Mouse (Mus musculus) neural tube, embryonic 14.5 days (tissue): ENCODE data around the gene 4930404N11Rik. TPM values are rescaled to one million over a fixed set of nuclear protein-coding genes. Genes with fewer than 3 reads are reported as not detected.

ENCODE experiments used
- ATAC-seq: fragments of 200-750 bp; cut with Nextera tagmentation; 2 replicates; pipeline ENCODE4 v1.8.0; 2017; ENCODE audit warnings: low read depth, mild to moderate bottlenecking, moderate TSS enrichment, moderate library complexity
- H3K27ac ChIP-seq: fragments of 300-500 bp; sonication (generic); 2 replicates; pipeline ENCODE4 v1.5.1; 2014; ENCODE audit warnings: low read depth, mild to moderate bottlenecking, control low read depth, low read length, moderate library complexity, mixed read lengths
- H3K27me3 ChIP-seq: fragments of 300-500 bp; sonication (generic); 2 replicates; pipeline ENCODE4 v1.6.1; 2014; ENCODE audit warnings: low read length; ENCODE audit not compliant: control insufficient read depth, insufficient read depth
- H3K36me3 ChIP-seq: fragments of 300-500 bp; sonication (generic); 2 replicates; pipeline ENCODE4 v1.6.1; 2014; ENCODE audit warnings: low read length, mixed read lengths; ENCODE audit not compliant: control insufficient read depth, insufficient read depth
- H3K4me1 ChIP-seq: fragments of 300-500 bp; sonication (generic); 2 replicates; pipeline ENCODE4 v1.6.1; 2014; ENCODE audit warnings: low read length; ENCODE audit not compliant: control insufficient read depth, insufficient read depth
- H3K4me2 ChIP-seq: fragments of 300-500 bp; sonication (generic); 2 replicates; pipeline ENCODE4 v1.6.1; 2014; ENCODE audit warnings: mild to moderate bottlenecking, low read depth, low read length, control low read depth
- H3K4me3 ChIP-seq: fragments of 300-500 bp; sonication (generic); 2 replicates; pipeline ENCODE4 v1.5.1; 2014; ENCODE audit warnings: low read depth, low read length, control low read depth, mixed read lengths
- H3K9ac ChIP-seq: fragments of 300-500 bp; sonication (generic); replicated peaks from 2 replicates; pipeline ENCODE4 v1.6.1; 2014; ENCODE audit warnings: low read depth, mild to moderate bottlenecking, control low read depth, low read length, mixed read lengths
- H3K9me3 ChIP-seq: fragments of 300-500 bp; sonication (generic); 2 replicates; pipeline ENCODE4 v1.6.1; 2016; ENCODE audit warnings: low read length; ENCODE audit not compliant: control insufficient read depth
- WGBS: fragments of 180-500 bp; shearing (Covaris S2); extraction: QIAGEN DNeasy Blood & Tissue Kit; methylation state at CpG from one replicate; pipeline ENCODE4 v1.1.7; 2014; 5-methylcytosine and 5-hydroxymethylcytosine counted together
- polyA plus RNA-seq: library from polyadenylated mRNA; unstranded; fragments of >200 nt; fragmentation: Nextera tagmentation; extraction: Ambion mirVana; gene quantifications from 2 replicates; pipeline ENCODE4 v1.2.1, GENCODE M21; 2014

4930404N11Rik gene
- polyA plus RNA-seq, 1 experiment from 2014 or later: 0.42 TPM

DNA sequence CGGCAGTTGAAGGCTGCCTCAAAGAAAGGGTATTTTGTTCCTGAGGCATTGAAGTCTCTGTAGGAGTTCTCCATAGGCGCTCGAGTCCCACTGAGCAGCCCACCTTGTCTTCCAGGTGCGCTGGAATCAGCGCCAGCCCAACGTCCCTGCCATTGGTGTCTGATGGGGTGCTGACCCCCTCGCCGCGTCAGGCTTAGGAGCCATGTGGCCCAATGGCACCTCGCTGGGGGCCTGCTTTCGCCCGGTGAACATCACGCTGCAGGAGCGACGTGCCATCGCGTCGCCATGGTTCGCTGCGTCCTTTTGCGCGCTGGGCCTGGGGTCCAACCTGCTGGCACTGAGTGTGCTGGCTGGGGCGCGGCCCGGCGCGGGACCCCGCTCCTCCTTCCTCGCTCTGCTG is 33.3 kb downstream of the 4930404N11Rik start:
- 0 out of 2 replicates have a peak, but pooled peaks cover 4% of the 10 kb centered on the region for H3K27me3 ChIP-seq
- no peak overlapping the region for H3K4me3 ChIP-seq
- ATAC-seq: no peak
- 14% methylated on average over 29 of the region's 29 CpGs for WGBS
- H3K27ac ChIP-seq: no peak overlapping the region
- H3K9ac ChIP-seq: no peak overlapping the region
- H3K4me1 ChIP-seq: no peaks in the 10 kb centered on the region
- H3K4me2 ChIP-seq: no peak overlapping the region
- H3K36me3 ChIP-seq: no peaks in the 10 kb centered on the region
- no peaks in the 10 kb centered on the region for H3K9me3 ChIP-seq

DNA sequence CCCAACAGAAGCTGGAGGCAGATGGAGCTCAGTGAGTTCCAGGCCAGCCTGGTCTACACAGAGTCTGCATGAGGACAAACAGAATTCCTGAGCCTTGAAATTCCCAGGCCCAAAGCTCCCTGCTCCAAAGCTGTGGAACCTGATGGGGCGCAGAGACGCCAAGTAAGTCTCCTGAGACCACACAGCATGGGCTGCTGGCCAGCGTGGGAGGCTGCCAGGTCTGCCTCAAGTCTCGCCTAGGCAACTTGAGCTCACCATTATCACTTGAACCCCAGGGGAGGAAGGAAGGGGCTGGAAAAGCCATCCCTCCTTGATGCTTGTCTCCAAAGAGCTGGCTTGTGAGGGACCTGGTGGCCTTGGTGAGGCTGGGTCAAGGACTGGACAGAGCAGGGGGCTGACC is 35.6 kb downstream of the 4930404N11Rik start:
- no peak overlapping the region for H3K4me3 ChIP-seq
- no peaks in the 10 kb centered on the region for H3K9me3 ChIP-seq
- no peak overlapping the region for H3K4me2 ChIP-seq
- H3K27ac ChIP-seq: no peak overlapping the region
- no peak overlapping the region for H3K9ac ChIP-seq
- peaks cover 21% of the 10 kb centered on the region for H3K36me3 ChIP-seq
- 62% methylated on average over 4 of the region's 4 CpGs for whole genome bisulfite sequencing
- no peak for ATAC-seq
- no peaks in the 10 kb centered on the region for H3K4me1 ChIP-seq
- 0 out of 2 replicates have a peak, but pooled peaks cover 4% of the 10 kb centered on the region for H3K27me3 ChIP-seq

DNA sequence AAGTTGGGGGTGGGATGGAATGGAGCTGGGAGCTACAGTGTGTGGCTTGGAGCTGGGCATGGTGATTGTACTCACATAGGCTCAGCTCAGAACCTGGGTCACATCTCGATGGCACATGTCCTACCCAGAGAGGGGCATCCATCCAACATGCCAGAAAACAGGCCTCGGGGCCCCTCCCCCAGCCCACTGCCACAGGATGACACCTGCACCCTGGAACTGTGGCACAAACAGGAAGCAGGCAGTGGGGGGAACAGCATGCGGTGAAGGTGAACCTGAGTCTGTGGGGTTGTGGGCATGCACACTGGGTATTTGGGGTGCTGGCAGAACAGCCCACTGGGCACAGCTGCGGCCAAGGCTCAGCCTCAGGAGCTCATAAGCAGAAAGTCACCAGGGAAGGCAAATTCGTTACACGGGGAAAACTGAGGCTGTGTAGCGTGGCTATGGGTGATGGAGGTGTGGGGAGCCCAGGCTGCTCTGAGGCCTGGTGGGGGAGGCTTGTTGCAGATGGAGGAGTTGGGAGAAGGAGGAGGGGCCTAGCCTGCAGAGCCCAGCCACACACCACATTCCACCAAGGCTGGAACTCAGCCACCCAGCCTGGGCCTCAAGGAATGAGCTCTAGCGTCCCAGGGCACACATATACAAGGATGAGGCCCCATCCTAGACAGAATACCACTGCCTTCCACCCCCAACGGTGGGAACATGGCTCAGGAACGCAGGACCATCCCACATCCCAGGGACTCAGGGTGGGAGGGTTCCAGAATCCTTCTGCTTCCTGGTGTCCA is 36.2 kb downstream of the 4930404N11Rik start:
- Histone ChIP-seq H3K9me3 (no peaks in the 10 kb centered on the region), H3K36me3 (peaks cover 27% of the 10 kb centered on the region), H3K4me1 (no peaks in the 10 kb centered on the region), H3K4me2 (no peak overlapping the region), H3K27me3 (0 out of 2 replicates have a peak, but pooled peaks cover 4% of the 10 kb centered on the region), H3K4me3 (no peak overlapping the region), H3K27ac (no peak overlapping the region), H3K9ac (no peak overlapping the region)
- ATAC-seq: no peak
- WGBS: 73% methylated on average over 10 of the region's 10 CpGs

GRCm38 (mm10) chr10:81328386-81328785 is 37.2 kb downstream of the 4930404N11Rik start, which contains the start of gene Tbxa2r:
Gene Tbxa2r, plus strand, starts transcription at chr10:81328731.
- 11% methylated on average over 10 of the region's 10 CpGs for WGBS
- Histone ChIP-seq H3K9ac (no peak within 1 kb of the TSS), H3K4me1 (no peaks in the 10 kb centered on the region), H3K27ac (no peak within 1 kb of the TSS), H3K36me3 (peaks cover 37% of the 10 kb centered on the region), H3K9me3 (no peaks in the 10 kb centered on the region), H3K4me3 (no peak within 1 kb of the TSS), H3K27me3 (0 out of 2 replicates have a peak, but pooled peaks cover 4% of the 10 kb centered on the region), H3K4me2 (no peak within 1 kb of the TSS)
- ATAC-seq: no peak

GRCm38 (mm10) chr10:81327959-81328358 is 37.7 kb downstream of the 4930404N11Rik start:
- H3K4me1 ChIP-seq: no peaks in the 10 kb centered on the region
- H3K9me3 ChIP-seq: no peaks in the 10 kb centered on the region
- H3K27me3 ChIP-seq: 0 out of 2 replicates have a peak, but pooled peaks cover 4% of the 10 kb centered on the region
- WGBS: 53% methylated on average over 2 of the region's 2 CpGs
- H3K36me3 ChIP-seq: peaks cover 41% of the 10 kb centered on the region
- no peak overlapping the region for H3K4me2 ChIP-seq
- H3K9ac ChIP-seq: no peak overlapping the region
- H3K27ac ChIP-seq: no peak overlapping the region
- H3K4me3 ChIP-seq: no peak overlapping the region
- no peak for ATAC-seq

DNA sequence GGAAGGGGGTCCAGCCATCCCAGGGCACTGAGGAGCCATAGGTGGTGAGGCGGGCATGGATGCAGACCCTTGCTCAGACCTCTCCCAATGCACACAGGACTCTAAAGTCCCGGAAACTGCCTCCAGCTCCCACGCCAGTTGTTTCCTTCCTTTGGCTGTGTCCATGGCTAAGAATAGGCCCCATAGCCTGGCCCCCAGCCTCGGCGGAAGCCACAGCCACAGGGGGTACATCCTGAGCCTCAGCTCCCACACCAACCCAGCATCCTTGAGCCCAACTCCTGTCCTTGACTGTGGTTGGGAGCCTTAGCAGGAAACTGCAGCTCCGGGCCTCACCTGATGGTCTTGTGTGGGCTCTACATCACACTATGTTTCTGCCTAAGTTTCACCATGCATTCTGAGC is 38.8 kb downstream of the 4930404N11Rik start:
- ATAC-seq: no peak
- Histone ChIP-seq H3K4me3 (no peak overlapping the region), H3K9ac (no peak overlapping the region), H3K27me3 (no peaks in the 10 kb centered on the region), H3K4me2 (no peak overlapping the region), H3K36me3 (peaks cover 44% of the 10 kb centered on the region), H3K27ac (no peak overlapping the region), H3K9me3 (no peaks in the 10 kb centered on the region), H3K4me1 (peaks cover 3% of the 10 kb centered on the region)
- WGBS: 79% methylated on average over 6 of the region's 6 CpGs

DNA sequence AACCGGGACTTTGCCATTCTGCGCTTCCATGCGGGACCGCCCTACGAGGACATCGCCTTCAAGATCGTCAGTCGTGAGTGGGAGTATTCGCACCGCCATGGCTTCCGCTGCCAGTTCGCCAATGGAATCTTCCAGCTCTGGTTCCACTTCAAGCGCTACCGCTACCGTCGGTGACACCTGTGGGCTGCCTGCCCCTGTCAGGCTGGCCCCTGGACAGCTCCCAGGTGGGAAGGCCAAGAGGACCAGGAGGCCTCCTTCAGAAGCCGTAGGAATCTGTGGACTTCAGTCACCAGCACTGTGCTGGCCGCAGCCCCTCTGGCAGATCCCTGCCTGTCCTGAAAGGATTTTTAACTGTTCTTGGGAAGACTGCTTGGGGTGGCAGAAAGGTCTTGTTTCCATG is 39.8 kb downstream of the 4930404N11Rik start:
- Histone ChIP-seq H3K27me3 (0 out of 2 replicates have a peak, but pooled peaks cover 2% of the 10 kb centered on the region), H3K4me3 (no peak overlapping the region), H3K36me3 (peaks cover 44% of the 10 kb centered on the region), H3K4me1 (peaks cover 6% of the 10 kb centered on the region), H3K9ac (no peak overlapping the region), H3K27ac (no peak overlapping the region), H3K4me2 (no peak overlapping the region), H3K9me3 (no peaks in the 10 kb centered on the region)
- ATAC-seq: no peak
- 96% methylated on average over 18 of the region's 18 CpGs for WGBS

DNA sequence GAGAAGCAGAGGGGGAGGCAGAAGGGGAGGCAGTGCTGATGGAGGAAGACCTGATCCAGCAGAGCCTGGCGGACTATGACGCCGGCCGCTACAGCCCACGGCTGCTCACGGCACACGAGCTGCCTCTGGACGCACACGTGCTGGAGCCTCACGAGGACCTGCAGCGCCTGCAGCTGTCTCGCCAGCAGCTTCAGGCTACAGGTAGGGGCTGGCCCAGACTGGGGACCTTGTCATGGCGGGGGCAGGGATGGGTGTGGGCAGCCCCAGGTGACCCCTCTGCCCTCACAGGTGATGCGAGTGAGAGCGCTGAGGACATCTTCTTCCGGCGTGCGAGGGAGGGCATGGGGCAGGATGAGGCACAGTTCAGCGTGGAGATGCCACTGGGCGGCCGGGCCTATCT is 40.4 kb downstream of the 4930404N11Rik start:
- peaks cover 44% of the 10 kb centered on the region for H3K36me3 ChIP-seq
- 91% methylated on average over 21 of the region's 21 CpGs for WGBS
- ATAC-seq: no peak

DNA sequence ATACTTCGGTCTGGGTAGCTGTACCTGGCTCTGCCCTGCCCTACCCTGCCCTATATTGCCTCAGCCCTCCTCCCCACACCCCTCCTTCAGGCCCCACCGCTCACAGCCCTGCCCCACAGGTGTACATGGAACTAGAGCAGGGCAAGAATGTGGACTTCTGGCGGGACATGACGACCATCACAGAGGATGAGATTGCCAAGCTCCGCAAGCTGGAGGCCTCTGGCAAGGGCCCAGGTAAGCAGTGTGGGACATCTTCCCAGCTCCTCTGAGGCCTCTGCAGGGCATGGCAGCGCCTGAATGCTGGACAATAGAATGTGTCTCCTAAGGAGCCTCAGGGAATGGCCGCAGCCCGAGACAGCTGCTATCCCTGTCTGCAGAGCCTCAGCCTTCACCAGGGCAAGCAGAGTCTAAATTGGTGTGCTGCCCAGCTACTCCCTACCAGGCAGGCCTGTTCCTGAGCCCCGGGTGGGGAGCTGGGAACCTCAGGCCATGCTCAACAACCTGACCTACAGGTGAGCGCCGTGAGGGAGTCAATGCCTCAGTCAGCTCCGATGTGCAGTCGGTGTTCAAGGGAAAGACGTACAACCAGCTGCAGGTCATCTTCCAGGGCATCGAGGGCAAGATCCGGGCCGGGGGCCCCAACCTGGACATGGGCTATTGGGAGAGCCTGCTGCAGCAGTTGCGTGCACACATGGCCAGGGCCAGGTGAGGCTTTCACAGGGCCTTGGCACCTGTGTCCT is 41.7 kb downstream of the 4930404N11Rik start:
- no peak overlapping the region for H3K4me2 ChIP-seq
- no peak overlapping the region for H3K27ac ChIP-seq
- H3K9ac ChIP-seq: 0 out of 2 replicates have a peak overlapping the region, but pooled peaks have one; percentile 11
- H3K4me1 ChIP-seq: peaks cover 16% of the 10 kb centered on the region
- H3K9me3 ChIP-seq: no peaks in the 10 kb centered on the region
- no peak for ATAC-seq
- H3K27me3 ChIP-seq: 0 out of 2 replicates have a peak, but pooled peaks cover 2% of the 10 kb centered on the region
- WGBS: 96% methylated on average over 18 of the region's 18 CpGs
- no peak overlapping the region for H3K4me3 ChIP-seq
- H3K36me3 ChIP-seq: peaks cover 44% of the 10 kb centered on the region

More for the DNA sequence above, 40.4 kb downstream of the 4930404N11Rik start:
- no peak overlapping the region for H3K4me3 ChIP-seq
- H3K9ac ChIP-seq: no peak overlapping the region
- peaks cover 6% of the 10 kb centered on the region for H3K4me1 ChIP-seq
- H3K27ac ChIP-seq: no peak overlapping the region
- no peaks in the 10 kb centered on the region for H3K9me3 ChIP-seq
- H3K27me3 ChIP-seq: 0 out of 2 replicates have a peak, but pooled peaks cover 2% of the 10 kb centered on the region
- no peak overlapping the region for H3K4me2 ChIP-seq
